Mouse (Mus musculus): ENCODE measurements around the gene Kcnk4.

GRCm38 (mm10) chr19:6969291-6969664, 35.0 kb upstream of the Kcnk4 start:
- TF ChIP-seq CTCF (conservative IDR thresholded peaks at IDR 0.05; ENCODE audit: low read length): no peak
- TF ChIP-seq NANOG (IDR thresholded peaks at IDR 0.05; ENCODE audit: borderline replicate concordance, low read length): no peak

Measured in E14TG2a.4 (cell line).